Mouse (Mus musculus): ENCODE measurements around the gene Fbxo34.

GRCm38 (mm10) chr14:47528293-47528692, 78.1 kb downstream of the Fbxo34 start:
- no peak for TF ChIP-seq CTCF (IDR thresholded peaks at IDR 0.05; ENCODE audit: low read depth, low read length)
- TF ChIP-seq GATA1 (IDR thresholded peaks at IDR 0.05; ENCODE audit: borderline replicate concordance, low read length), result no peak
- no peak for TF ChIP-seq POLR2AphosphoS5 (IDR thresholded peaks at IDR 0.05; ENCODE audit: insufficient replicate concordance, low read depth, low read length)
- no peak for TF ChIP-seq TAL1 (conservative IDR thresholded peaks at IDR 0.05; ENCODE audit: low read depth, low read length)
